Mouse (Mus musculus) gastrocnemius, postnatal 14 days (tissue): ENCODE measurements around the gene Mbtps1. TPM values are rescaled to one million over a fixed set of nuclear protein-coding genes. Genes with fewer than 3 reads are reported as not detected.

Experiments used
- DNase-seq: peaks from one replicate; pipeline ENCODE4 v3.0.0; 2021; ENCODE audit warnings: mixed read lengths
- intact Hi-C: fragments of 180-260 bp; cut with DNase I; formaldehyde crosslinking; loops from one replicate; pipeline ENCODE4 v1.15.1; 2025; ENCODE audit warnings: low total_unique reads
- long read RNA-seq, 2 experiments: library from polyadenylated mRNA; stranded (forward); transcript quantifications; one replicate each; pipeline ENCODE4 v2.0.0; 2021
- total RNA-seq, 2 experiments: library from RNA; stranded (reverse); gene quantifications; 2 replicates each; pipeline ENCODE4 v1.2.3; 2021

The Mbtps1 gene
- 10 to 100 TPM; 37.3 to 39.3 TPM for total RNA-seq
- long read RNA-seq, experiment 1, full-length matches to known transcripts: 21 of 41 reads
- long read RNA-seq, experiment 1, partial matches to known transcripts: 18 of 41 reads
- long read RNA-seq, experiment 1, other reads (novel, unspliced or antisense): 2 of 41 reads
- long read RNA-seq, experiment 2, full-length matches to known transcripts: 30 of 55 reads
- long read RNA-seq, experiment 2, partial matches to known transcripts: 11 of 55 reads
- long read RNA-seq, experiment 2, other reads (novel, unspliced or antisense): 14 of 55 reads

- intact Hi-C loops: no loop called here
- peak; percentile 98 for DNase-seq
Measured at GRCm38 (mm10) chr8:119558603-119559401, at the start of gene Mbtps1. Mbtps1 (minus strand) TSS chr8:119558735.

- no peak for DNase-seq
- intact Hi-C loops: loop anchor here (10.0 kb wide), 2 partner anchors 69 to 161 kb away; partner anchors contain the start of gene Necab2
Measured at GRCm38 (mm10) chr8:119606224-119606623, 47.7 kb upstream of the Mbtps1 start.

GRCm38 (mm10) chr8:119604996-119605395, 46.5 kb upstream of the Mbtps1 start, which contains the start of gene Taf1c:
Taf1c (minus strand) TSS chr8:119605222.
- intact Hi-C loops: loop anchor here (10.0 kb wide), 2 partner anchors 70 to 160 kb away; partner anchors contain the start of gene Necab2
- peak; percentile 94 for DNase-seq

- no peak for DNase-seq
- intact Hi-C loops: loop anchor here (10.0 kb wide), 2 partner anchors 70 to 160 kb away; partner anchors contain the start of gene Necab2
Measured at GRCm38 (mm10) chr8:119604398-119604803, 45.9 kb upstream of the Mbtps1 start.

- DNase-seq: no peak
- intact Hi-C loops: loop anchor here (10.0 kb wide), 2 partner anchors 71 to 159 kb away; partner anchors contain the start of gene Necab2
Measured at GRCm38 (mm10) chr8:119603771-119604170, 45.2 kb upstream of the Mbtps1 start.

- intact Hi-C loops: no loop called here
- DNase-seq: no peak
Measured at GRCm38 (mm10) chr8:119591456-119591855, 32.9 kb upstream of the Mbtps1 start.

- no peak for DNase-seq
- intact Hi-C loops: no loop called here
Measured at GRCm38 (mm10) chr8:119590348-119590747, 31.8 kb upstream of the Mbtps1 start.

GRCm38 (mm10) chr8:119588844-119589243, 30.3 kb upstream of the Mbtps1 start:
- intact Hi-C loops: no loop called here
- DNase-seq: no peak

- DNase-seq: no peak
- intact Hi-C loops: no loop called here
Measured at GRCm38 (mm10) chr8:119588321-119588720, 29.8 kb upstream of the Mbtps1 start.

- no peak for DNase-seq
- intact Hi-C loops: no loop called here
Measured at GRCm38 (mm10) chr8:119585901-119586300, 27.4 kb upstream of the Mbtps1 start.

GRCm38 (mm10) chr8:119580441-119581161, 22.1 kb upstream of the Mbtps1 start:
- intact Hi-C loops: no loop called here
- DNase-seq: no peak

GRCm38 (mm10) chr8:119579096-119579495, 20.6 kb upstream of the Mbtps1 start:
- DNase-seq: no peak
- intact Hi-C loops: no loop called here

GRCm38 (mm10) chr8:119575366-119575726, 16.8 kb upstream of the Mbtps1 start:
- intact Hi-C loops: no loop called here
- DNase-seq: no peak

GRCm38 (mm10) chr8:119574437-119575365, 16.2 kb upstream of the Mbtps1 start, which contains the start of the genes Hsdl1 and Dnaaf1:
Hsdl1 (minus strand) TSS chr8:119575183.
Dnaaf1 (plus strand) TSS chr8:119575235.
- DNase-seq: peak; percentile 97
- intact Hi-C loops: no loop called here

- intact Hi-C loops: no loop called here
- no peak for DNase-seq
Measured at GRCm38 (mm10) chr8:119572411-119572810, 13.9 kb upstream of the Mbtps1 start.

- intact Hi-C loops: no loop called here
- DNase-seq: no peak
Measured at GRCm38 (mm10) chr8:119571135-119571534, 12.6 kb upstream of the Mbtps1 start.

GRCm38 (mm10) chr8:119569881-119570280, 11.3 kb upstream of the Mbtps1 start:
- intact Hi-C loops: no loop called here

GRCm38 (mm10) chr8:119568951-119569350, 10.4 kb upstream of the Mbtps1 start:
- no peak for DNase-seq

More at GRCm38 (mm10) chr8:119569881-119570280, 11.3 kb upstream of the Mbtps1 start:
- DNase-seq: no peak

GRCm38 (mm10) chr8:119568251-119568650, 9.7 kb upstream of the Mbtps1 start:
- intact Hi-C loops: no loop called here
- no peak for DNase-seq

More at GRCm38 (mm10) chr8:119568951-119569350, 10.4 kb upstream of the Mbtps1 start:
- intact Hi-C loops: no loop called here
